Mouse (Mus musculus) limb, embryonic 12.5 days (tissue): ENCODE data around the gene Arhgap32. TPM values are rescaled to one million over a fixed set of nuclear protein-coding genes. Genes with fewer than 3 reads are reported as not detected.
"Not testable (repeated sequence)": the region's sequence is repeated elsewhere in the genome, so short reads cannot be mapped to it uniquely, and the experiment has no call there.

Experiments used
- ATAC-seq: fragments of 200-750 bp; cut with Nextera tagmentation; 2 replicates; pipeline ENCODE4 v1.8.0; 2017; ENCODE audit warnings: low read depth, moderate TSS enrichment; ENCODE audit not compliant: insufficient number of reproducible peaks, insufficient read depth, low FRiP score, low TSS enrichment
- H3K27ac ChIP-seq: fragments of 300-500 bp; sonication (generic); 2 replicates; pipeline ENCODE4 v1.5.1; 2016; ENCODE audit warnings: mild to moderate bottlenecking, moderate library complexity
- H3K27me3 ChIP-seq: fragments of 300-500 bp; sonication (generic); 2 replicates; pipeline ENCODE4 v1.6.1; 2016; ENCODE audit warnings: mild to moderate bottlenecking, moderate library complexity
- H3K36me3 ChIP-seq: fragments of 300-500 bp; sonication (generic); 2 replicates; pipeline ENCODE4 v1.6.1; 2016; ENCODE audit warnings: mild to moderate bottlenecking, moderate library complexity
- H3K4me1 ChIP-seq: fragments of 300-500 bp; sonication (generic); replicated peaks from 2 replicates; pipeline ENCODE4 v1.6.1; 2016
- H3K4me2 ChIP-seq: fragments of 300-500 bp; sonication (generic); 2 replicates; pipeline ENCODE4 v1.6.1; 2016; ENCODE audit warnings: mild to moderate bottlenecking, moderate library complexity
- H3K4me3 ChIP-seq: fragments of 300-500 bp; sonication (generic); replicated peaks from 2 replicates; pipeline ENCODE4 v1.5.1; 2016; ENCODE audit warnings: mild to moderate bottlenecking
- H3K9ac ChIP-seq: fragments of 300-500 bp; sonication (generic); replicated peaks from 2 replicates; pipeline ENCODE4 v1.6.1; 2016; ENCODE audit warnings: mild to moderate bottlenecking, moderate library complexity
- H3K9me3 ChIP-seq: fragments of 300-500 bp; sonication (generic); 2 replicates; pipeline ENCODE4 v1.6.1; 2016; ENCODE audit warnings: mild to moderate bottlenecking, moderate library complexity
- WGBS: fragments of 180-500 bp; shearing (Covaris S2); methylation state at CpG from one replicate; pipeline ENCODE4 v1.1.7; 2016; 5-methylcytosine and 5-hydroxymethylcytosine counted together
- polyA plus RNA-seq: library from polyadenylated mRNA; unstranded; fragments of >200 nt; fragmentation: Nextera tagmentation; extraction: Ambion mirVana; gene quantifications from 2 replicates; pipeline ENCODE4 v1.2.1, GENCODE M21; 2016

The Arhgap32 gene
- polyA plus RNA-seq, 1 experiment from 2014 or later: 4.2 TPM

DNA sequence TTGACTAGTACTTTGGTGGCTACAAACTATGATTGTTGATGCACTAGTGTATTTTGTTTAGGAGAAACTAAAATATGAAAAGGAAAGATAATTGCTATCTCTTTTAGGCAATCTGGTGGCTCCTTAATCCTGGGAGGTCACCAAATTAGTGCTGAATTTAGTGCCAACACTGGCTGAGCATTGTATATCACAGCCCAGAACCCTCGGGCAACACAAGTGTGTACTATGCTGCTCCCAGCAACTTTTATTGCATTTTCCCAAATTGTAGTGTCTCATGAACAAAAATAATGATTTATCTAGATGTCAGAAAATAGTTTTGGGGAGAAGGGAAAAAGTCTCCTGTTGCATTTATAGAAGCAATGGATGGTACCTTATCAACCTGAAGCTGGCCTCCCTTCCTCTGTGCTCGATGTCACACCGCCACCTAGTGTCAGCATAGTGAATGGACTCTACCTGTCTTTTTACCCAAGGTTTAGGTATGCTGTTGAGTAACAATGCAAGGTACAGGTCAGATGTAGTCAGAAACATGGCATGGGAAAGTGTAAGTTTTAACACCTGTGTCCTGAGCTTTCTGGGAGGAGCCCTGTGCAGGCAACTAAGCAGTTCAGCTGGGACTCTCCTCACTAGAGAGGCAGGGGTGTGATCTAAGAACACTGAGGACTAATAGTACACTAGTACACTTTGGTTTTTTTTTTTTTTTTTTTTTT is 43.1 kb downstream of the Arhgap32 start:
- peak; percentile 63 for ATAC-seq
- Histone ChIP-seq H3K9ac (no peak overlapping the region), H3K27ac (no peak overlapping the region), H3K4me1 (no peaks in the 10 kb centered on the region), H3K27me3 (no peaks in the 10 kb centered on the region), H3K4me2 (no peak overlapping the region), H3K36me3 (no peaks in the 10 kb centered on the region), H3K4me3 (no peak overlapping the region), H3K9me3 (no peaks in the 10 kb centered on the region)
- 24% methylated on average over 3 of the region's 3 CpGs for WGBS

DNA sequence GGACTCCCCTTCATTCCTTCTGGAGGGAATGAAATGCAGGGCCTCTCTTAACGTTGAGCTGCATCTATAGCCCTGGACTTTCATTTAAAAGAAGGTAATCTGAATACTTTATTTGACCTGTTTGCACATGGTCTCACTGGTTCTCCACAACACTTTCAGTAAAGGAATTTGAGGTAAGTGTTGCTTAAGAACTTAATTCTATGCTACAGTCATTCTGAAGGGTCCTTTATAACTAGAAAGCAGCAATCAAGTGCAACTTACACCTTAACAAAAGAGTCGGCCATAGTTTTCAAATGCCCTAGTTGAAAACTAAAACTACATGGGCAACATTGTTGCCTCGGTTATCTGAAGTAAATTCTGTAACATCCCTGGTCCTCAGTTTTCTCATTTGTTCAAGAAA is 43.8 kb downstream of the Arhgap32 start:
- no peak for ATAC-seq
- Histone ChIP-seq H3K9me3 (no peaks in the 10 kb centered on the region), H3K4me3 (no peak overlapping the region), H3K4me1 (no peaks in the 10 kb centered on the region), H3K4me2 (no peak overlapping the region), H3K27me3 (no peaks in the 10 kb centered on the region), H3K36me3 (no peaks in the 10 kb centered on the region), H3K27ac (no peak overlapping the region), H3K9ac (no peak overlapping the region)
- 79% methylated on average over 3 of the region's 3 CpGs for WGBS

DNA sequence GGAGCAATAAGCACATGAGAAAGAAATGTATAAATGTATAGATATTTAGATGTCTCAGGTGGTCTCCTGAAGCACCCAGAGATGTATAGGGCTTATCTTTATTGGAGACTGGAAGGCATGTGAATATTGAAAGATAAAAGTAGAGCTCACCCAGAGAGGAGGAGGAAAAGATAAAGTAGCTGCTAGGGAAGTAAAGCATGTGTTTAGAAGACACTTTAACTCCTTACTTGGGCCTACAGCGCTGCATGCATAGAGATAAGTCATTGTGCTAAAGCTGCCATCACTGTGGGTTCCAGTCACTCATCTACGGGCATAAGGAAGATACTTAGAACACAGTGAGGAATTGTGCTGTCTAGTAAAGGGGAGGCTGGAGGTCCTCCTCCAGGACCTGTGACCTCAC is 46.9 kb downstream of the Arhgap32 start:
- Histone ChIP-seq H3K4me2 (no peak overlapping the region), H3K4me1 (no peaks in the 10 kb centered on the region), H3K9ac (no peak overlapping the region), H3K36me3 (peaks cover 6% of the 10 kb centered on the region; the same call in 1 of the 2 replicates), H3K27ac (no peak overlapping the region), H3K9me3 (no peaks in the 10 kb centered on the region), H3K4me3 (no peak overlapping the region), H3K27me3 (no peaks in the 10 kb centered on the region)
- WGBS: 81% methylated on average over 2 of the region's 2 CpGs
- no peak for ATAC-seq

GRCm38 (mm10) chr9:32163820-32164219 is 47.9 kb downstream of the Arhgap32 start:
- not testable (repeated sequence) for H3K27me3 ChIP-seq, H3K27ac ChIP-seq, H3K4me2 ChIP-seq, H3K36me3 ChIP-seq, H3K9ac ChIP-seq, H3K4me1 ChIP-seq, H3K4me3 ChIP-seq, H3K9me3 ChIP-seq, ATAC-seq
- WGBS: 84% methylated on average over 6 of the region's 6 CpGs

GRCm38 (mm10) chr9:32168546-32169137 is 52.7 kb downstream of the Arhgap32 start:
- no peak for ATAC-seq
- no peak overlapping the region for H3K9ac ChIP-seq
- H3K27ac ChIP-seq: no peak overlapping the region
- peaks cover 11% of the 10 kb centered on the region; the same call in 1 of the 2 replicates for H3K36me3 ChIP-seq
- whole genome bisulfite sequencing: 92% methylated on average over 5 of the region's 5 CpGs
- H3K9me3 ChIP-seq: no peaks in the 10 kb centered on the region
- no peak overlapping the region for H3K4me2 ChIP-seq
- H3K4me3 ChIP-seq: no peak overlapping the region
- H3K4me1 ChIP-seq: no peaks in the 10 kb centered on the region
- H3K27me3 ChIP-seq: no peaks in the 10 kb centered on the region

DNA sequence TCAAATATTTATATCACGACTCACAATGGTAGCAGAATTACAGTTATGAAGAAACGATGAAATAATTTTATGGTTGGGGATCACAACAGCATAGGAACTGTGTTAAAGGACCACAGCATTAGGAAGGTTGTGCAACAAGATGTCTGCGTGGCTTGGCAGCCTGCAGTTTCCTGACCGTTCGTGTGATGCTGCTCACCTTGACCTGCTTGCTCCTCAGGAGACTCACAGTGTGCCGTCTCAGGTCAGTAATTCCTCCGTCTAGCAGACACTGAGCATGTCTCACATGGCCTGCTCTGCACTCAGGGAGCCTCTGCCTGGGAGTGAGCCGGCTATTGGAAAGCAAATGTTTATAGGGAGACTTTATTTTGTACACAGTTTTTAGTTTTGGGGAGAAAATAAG is 54.8 kb downstream of the Arhgap32 start:
- 85% methylated on average over 8 of the region's 8 CpGs for WGBS
- Histone ChIP-seq H3K27ac (no peak overlapping the region), H3K4me2 (no peak overlapping the region), H3K27me3 (no peaks in the 10 kb centered on the region), H3K9me3 (no peaks in the 10 kb centered on the region), H3K36me3 (peaks cover 5% of the 10 kb centered on the region; the same call in 1 of the 2 replicates), H3K9ac (no peak overlapping the region), H3K4me1 (no peaks in the 10 kb centered on the region), H3K4me3 (no peak overlapping the region)
- ATAC-seq: no peak

DNA sequence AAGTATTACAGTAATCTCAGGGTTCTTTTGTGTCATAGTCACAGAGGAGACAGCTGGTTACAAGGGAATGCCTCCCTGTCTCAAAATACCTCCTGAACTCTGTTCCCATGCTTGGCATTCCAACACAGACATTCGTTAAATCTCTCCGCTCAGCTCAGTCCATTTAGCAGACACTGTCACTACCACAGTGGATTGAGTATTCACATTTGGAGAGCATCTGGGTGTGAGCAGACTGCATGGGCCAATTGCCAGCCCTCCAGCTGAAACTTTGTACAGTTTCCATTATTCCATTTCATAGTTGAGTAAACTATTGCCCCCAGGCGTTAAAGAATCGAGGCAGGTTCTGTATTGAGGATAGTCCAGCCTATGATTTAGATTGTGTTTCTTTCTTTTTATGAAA is 60.7 kb downstream of the Arhgap32 start:
- Histone ChIP-seq H3K4me2 (no peak overlapping the region), H3K4me3 (no peak overlapping the region), H3K27ac (no peak overlapping the region), H3K9ac (no peak overlapping the region), H3K36me3 (no peaks in the 10 kb centered on the region), H3K27me3 (no peaks in the 10 kb centered on the region), H3K4me1 (no peaks in the 10 kb centered on the region), H3K9me3 (no peaks in the 10 kb centered on the region)
- WGBS: 79% methylated on average over 4 of the region's 4 CpGs
- no peak for ATAC-seq

DNA sequence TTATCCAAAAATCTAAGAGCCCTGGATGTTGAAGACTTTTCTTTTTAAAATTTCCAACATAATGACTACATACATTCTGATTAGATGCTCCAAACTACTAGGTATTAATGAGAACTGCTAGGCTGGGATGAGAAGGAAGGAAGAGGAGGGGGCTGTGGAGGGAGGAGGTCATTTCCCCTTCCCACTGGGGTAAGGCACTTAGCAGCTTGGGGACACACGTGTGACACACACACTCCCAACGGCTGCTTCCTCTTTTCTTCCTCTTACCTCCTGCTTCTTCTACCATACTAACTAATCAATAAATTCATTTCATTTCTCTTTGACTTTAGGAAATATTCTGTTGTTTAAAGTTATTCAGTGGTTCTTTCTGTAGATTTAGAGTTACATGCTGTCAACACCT is 65.2 kb downstream of the Arhgap32 start:
- H3K9me3 ChIP-seq: no peaks in the 10 kb centered on the region
- ATAC-seq: no peak

GRCm38 (mm10) chr9:32186489-32186888 is 70.6 kb downstream of the Arhgap32 start:
- no peak overlapping the region for H3K4me2 ChIP-seq
- H3K36me3 ChIP-seq: peaks cover 49% of the 10 kb centered on the region
- 85% methylated on average over 2 of the region's 2 CpGs for WGBS
- no peak overlapping the region for H3K27ac ChIP-seq
- no peak for ATAC-seq
- H3K4me1 ChIP-seq: no peaks in the 10 kb centered on the region
- no peaks in the 10 kb centered on the region for H3K9me3 ChIP-seq
- H3K9ac ChIP-seq: no peak overlapping the region
- H3K4me3 ChIP-seq: no peak overlapping the region
- no peaks in the 10 kb centered on the region for H3K27me3 ChIP-seq

More for the DNA sequence above, 65.2 kb downstream of the Arhgap32 start:
- Histone ChIP-seq H3K27ac (no peak overlapping the region), H3K4me2 (no peak overlapping the region), H3K27me3 (no peaks in the 10 kb centered on the region), H3K4me3 (no peak overlapping the region), H3K36me3 (peaks cover 28% of the 10 kb centered on the region), H3K4me1 (no peaks in the 10 kb centered on the region), H3K9ac (no peak overlapping the region)
- 49% methylated on average over 2 of the region's 2 CpGs for WGBS

DNA sequence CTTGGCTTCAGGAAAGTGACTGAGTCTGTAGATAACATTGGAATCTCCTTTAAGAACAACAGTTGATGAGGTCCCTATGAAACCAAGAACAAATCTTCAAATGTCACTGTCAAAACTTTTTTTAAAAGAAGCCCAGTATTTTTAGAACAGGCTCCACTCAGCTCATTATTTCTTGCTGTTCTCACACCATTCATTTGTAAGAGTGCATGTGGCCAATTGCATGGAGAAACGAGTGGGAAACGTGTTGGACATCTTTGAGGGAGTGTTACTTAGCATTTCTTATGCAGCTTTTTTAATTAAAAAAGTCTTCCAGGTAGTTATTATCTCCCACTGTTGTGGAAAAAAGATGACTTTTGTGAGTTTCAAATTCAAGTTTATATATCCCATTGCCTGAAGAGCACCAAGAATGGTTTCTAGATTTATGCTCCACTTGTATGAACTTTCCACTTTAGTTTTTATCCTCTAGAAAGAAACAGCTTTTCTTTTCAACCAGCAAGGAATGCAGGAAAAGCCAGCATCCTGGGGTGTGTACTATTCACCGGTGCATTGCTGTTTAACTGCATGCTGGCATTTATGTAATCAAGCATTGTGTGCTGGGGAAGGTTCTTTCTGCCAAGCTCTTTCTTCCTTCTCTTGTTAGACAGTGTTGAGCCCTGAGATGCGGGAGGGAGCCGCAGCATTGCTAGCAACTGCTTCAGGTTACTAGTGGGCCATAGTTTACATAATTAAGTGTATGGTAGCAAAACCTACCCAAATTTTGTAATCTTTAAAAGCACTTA is 76.5 kb downstream of the Arhgap32 start:
- Histone ChIP-seq H3K4me1 (no peaks in the 10 kb centered on the region), H3K4me2 (no peak overlapping the region), H3K9me3 (no peaks in the 10 kb centered on the region), H3K36me3 (peaks cover 35% of the 10 kb centered on the region; the same call in 1 of the 2 replicates), H3K9ac (no peak overlapping the region), H3K27me3 (no peaks in the 10 kb centered on the region), H3K4me3 (no peak overlapping the region), H3K27ac (no peak overlapping the region)
- no peak for ATAC-seq
- WGBS: 75% methylated on average over 5 of the region's 5 CpGs

GRCm38 (mm10) chr9:32204450-32204990 is 88.6 kb downstream of the Arhgap32 start:
- 65% methylated on average over 7 of the region's 7 CpGs for WGBS

More at GRCm38 (mm10) chr9:32204450-32204990, 88.6 kb downstream of the Arhgap32 start:
- Histone ChIP-seq H3K27me3 (no peaks in the 10 kb centered on the region), H3K27ac (no peak overlapping the region), H3K36me3 (0 out of 2 replicates have a peak, but pooled peaks cover 5% of the 10 kb centered on the region), H3K4me1 (no peaks in the 10 kb centered on the region), H3K9me3 (no peaks in the 10 kb centered on the region), H3K4me2 (no peak overlapping the region), H3K4me3 (no peak overlapping the region), H3K9ac (no peak overlapping the region)
- no peak for ATAC-seq
